Mouse (Mus musculus): ENCODE measurements at regions not wholly inside any gene's neighbourhood (a gene's known extent, or its start where the extent isn't known, plus 50 kb on each side); places are given as distances from the start of the nearest gene placed in this dataset.

- TF ChIP-seq CTCF (conservative IDR thresholded peaks at IDR 0.05; ENCODE audit: low read length) = no peak
- no peak for TF ChIP-seq POU5F1 (IDR thresholded peaks at IDR 0.05; ENCODE audit: borderline replicate concordance, low read length)
These were observed 90.3 kb upstream of the Id2 start for GRCm38 (mm10) chr12:25187216-25187615.
